Mouse (Mus musculus) bone marrow macrophage, adult 2 months (primary cell): ENCODE measurements at regions not wholly inside any gene's neighbourhood (a gene's known extent, or its start where the extent isn't known, plus 50 kb on each side); places are given as distances from the start of the nearest gene placed in this dataset.

ENCODE experiments used
- CTCF ChIP-seq: IDR thresholded peaks from 2 replicates; pipeline ENCODE4 v1.5.1; 2012; ENCODE audit warnings: low read depth, mild to moderate bottlenecking, low read length, moderate library complexity
- POLR2A ChIP-seq: IDR thresholded peaks from 2 replicates; pipeline ENCODE4 v1.6.1; 2012; ENCODE audit warnings: mild to moderate bottlenecking, low read depth, low read length, borderline replicate concordance

- no peak for TF ChIP-seq POLR2A
- no peak for TF ChIP-seq CTCF
Measured at GRCm38 (mm10) chr3:144098762-144099161, 106.3 kb downstream of the Lmo4 start.
